Comparison of ENCODE assay signal across 16 mouse cellular contexts in the genomic region with DNA sequence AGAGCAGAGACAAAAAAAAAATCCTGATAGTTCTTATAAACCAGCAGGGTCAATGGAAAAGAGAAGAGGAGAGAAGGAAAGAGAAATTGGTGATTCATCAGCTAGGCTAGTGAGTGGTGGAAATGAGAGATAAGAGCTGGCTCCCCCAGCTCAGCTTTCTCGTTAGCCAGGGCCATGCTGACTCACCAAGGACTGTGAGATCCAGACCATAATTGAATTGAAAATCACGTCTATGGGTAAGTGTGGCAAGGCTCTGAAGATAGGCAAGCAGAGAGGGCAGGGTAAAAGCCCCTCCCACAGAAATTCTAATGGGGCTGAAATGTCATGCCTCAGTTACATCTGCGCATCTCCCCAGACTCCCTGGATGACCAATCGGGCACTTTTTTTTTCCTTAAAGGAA.
A peak's percentile ranks its signal among the peaks of the same experiment; 100 is the strongest.
DNase-seq lines count a peak whose midpoint lies in the region.
"Had no signal": no experiment of that assay in that cellular context is flagged by ENCODE, and none has a peak within 500 bp of the region (broad histone marks: within the 10 kb centered on the region; RNA-seq: fewer than 3 reads in every experiment).

No protein-coding gene starts in this region.

- DNase-seq in heart, adult 11 months = peak; percentile 21
- DNase-seq in heart, adult 9 months (ENCODE audit: low spot score in 2 of 2) = no peak
- DNase-seq in ovary, adult 18-20 months (ENCODE audit: low spot score) = peak; percentile 15
- no peak for DNase-seq in ovary, postnatal 14 days (ENCODE audit: low spot score)
- peak; percentile 43 for DNase-seq in adrenal gland, postnatal 14 days
- no peak for DNase-seq in left cerebral cortex, adult 8-10 months (ENCODE audit: low spot score in 2 of 2)
- no peak for DNase-seq in gastrocnemius, adult 18-20 months (ENCODE audit: low spot score)
- DNase-seq: cerebellum, adult 2 months; cerebellum, postnatal 25 days; embryo, embryonic 11 days; gastrocnemius, adult 2 months; kidney, adult 11 months; kidney, postnatal 10 days; retina, postnatal 1 day; right cerebral cortex, postnatal 25 days; spleen, adult 18-20 months had no signal

Comparison
In these comparisons a context has a peak if more than half of its experiments do, and no peak if none do; other contexts are left out.
1. DNase-seq: peak in heart, adult 11 months (single experiment), ovary, adult 18-20 months (single experiment) and adrenal gland, postnatal 14 days (single experiment); none in heart, adult 9 months (0 of 2), ovary, postnatal 14 days (single experiment), left cerebral cortex, adult 8-10 months (0 of 2) and gastrocnemius, adult 18-20 months (single experiment).